Mouse (Mus musculus): Measurements from ENCODE around the gene Abcg8. TPM values are rescaled to one million over a fixed set of nuclear protein-coding genes. Genes with fewer than 3 reads are reported as not detected.

The Abcg8 gene
- 0.06 TPM in 1 of 2 replicates, not detected in the other for polyA plus RNA-seq (2015; fragmentation: Nextera tagmentation; extraction: Ambion mirVana)

- Histone ChIP-seq H3K27me3 (no peaks in the 10 kb centered on the region), H3K4me2 (peak within 1 kb of the TSS; percentile 69), H3K36me3 (no peaks in the 10 kb centered on the region), H3K9ac (no peak within 1 kb of the TSS), H3K4me1 (peaks cover 21% of the 10 kb centered on the region), H3K27ac (no peak within 1 kb of the TSS), H3K4me3 (peak within 1 kb of the TSS; percentile 36), H3K9me3 (no peaks in the 10 kb centered on the region)
- peak; percentile 55; the same call in 1 of the 2 replicates for ATAC-seq (ENCODE audit: borderline replicate concordance, extremely low read depth, low FRiP score, low TSS enrichment)
- WGBS, result 2% methylated on average over 24 of the region's 24 CpGs
Measured at GRCm38 (mm10) chr17:84675951-84676366, at the start of gene Abcg8. Abcg8 (plus strand) TSS chr17:84676302.

GRCm38 (mm10) chr17:84626857-84627305 lies 49.2 kb upstream of the Abcg8 start:
- no peak overlapping the region; the same call in 1 of the 2 replicates for H3K27ac ChIP-seq
- H3K27me3 ChIP-seq, result no peaks in the 10 kb centered on the region
- peak; percentile 40; the same call in 1 of the 2 replicates for ATAC-seq (ENCODE audit: borderline replicate concordance, extremely low read depth, low FRiP score, low TSS enrichment)
- H3K4me3 ChIP-seq, result peak overlapping the region; percentile 64
- peaks cover 14% of the 10 kb centered on the region for H3K4me1 ChIP-seq
- H3K4me2 ChIP-seq, result peak overlapping the region; percentile 81
- no peaks in the 10 kb centered on the region for H3K9me3 ChIP-seq
- WGBS, result 18% methylated on average over 9 of the region's 9 CpGs
- no peaks in the 10 kb centered on the region for H3K36me3 ChIP-seq
- peak overlapping the region; percentile 61 for H3K9ac ChIP-seq

DNA sequence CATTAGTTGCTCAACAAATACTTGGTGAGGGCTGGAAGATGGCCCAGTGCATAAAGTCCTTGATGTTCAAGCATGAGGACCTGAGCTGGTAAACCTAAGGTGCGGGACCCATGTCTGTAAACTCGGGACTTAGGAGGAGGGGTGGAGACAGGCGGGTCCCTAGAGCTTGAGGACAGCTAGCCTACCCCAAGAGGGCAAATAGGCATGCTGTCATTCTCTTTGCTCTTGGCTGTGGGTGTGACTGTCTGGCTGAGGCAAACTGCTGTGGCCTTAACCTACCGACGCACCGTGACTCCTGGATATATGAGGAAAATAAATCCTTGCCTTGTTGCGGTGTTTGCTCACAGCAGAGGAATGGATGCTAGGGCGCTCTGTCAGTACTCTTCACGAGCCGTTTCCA lies 48.4 kb upstream of the Abcg8 start:
- H3K4me3 ChIP-seq, result no peak overlapping the region
- ATAC-seq (ENCODE audit: borderline replicate concordance, extremely low read depth, low FRiP score, low TSS enrichment), result no peak
- H3K36me3 ChIP-seq, result no peaks in the 10 kb centered on the region
- no peak overlapping the region; the same call in 1 of the 2 replicates for H3K4me2 ChIP-seq
- no peaks in the 10 kb centered on the region for H3K27me3 ChIP-seq
- no peak overlapping the region for H3K9ac ChIP-seq
- no peaks in the 10 kb centered on the region for H3K9me3 ChIP-seq
- H3K4me1 ChIP-seq, result peaks cover 14% of the 10 kb centered on the region
- 84% methylated on average over 10 of the region's 10 CpGs for WGBS
- H3K27ac ChIP-seq, result no peak overlapping the region

DNA sequence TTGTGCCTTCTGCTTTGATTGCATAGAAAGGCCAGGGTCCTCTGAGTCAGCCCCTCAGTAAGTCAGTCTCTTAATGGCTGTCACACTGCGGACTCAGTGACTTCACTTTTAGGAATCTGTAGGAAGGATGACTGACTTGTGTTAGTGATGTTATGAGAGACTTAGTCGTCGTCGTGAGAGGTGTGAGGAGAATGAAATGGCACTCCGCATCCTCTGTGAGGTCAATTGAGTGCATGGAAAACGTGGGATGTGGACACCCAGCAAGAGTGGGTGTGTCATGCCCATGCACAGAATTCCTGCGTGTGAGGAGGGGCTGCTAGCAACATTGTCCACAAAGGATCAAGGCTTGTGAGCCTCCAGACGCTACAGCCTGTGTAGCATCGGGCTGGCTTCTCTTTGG lies 47.5 kb upstream of the Abcg8 start:
- Histone ChIP-seq H3K27ac (no peak overlapping the region), H3K9me3 (no peaks in the 10 kb centered on the region), H3K4me3 (no peak overlapping the region), H3K9ac (no peak overlapping the region), H3K4me2 (no peak overlapping the region), H3K27me3 (no peaks in the 10 kb centered on the region), H3K4me1 (peaks cover 11% of the 10 kb centered on the region), H3K36me3 (no peaks in the 10 kb centered on the region)
- ATAC-seq (ENCODE audit: borderline replicate concordance, extremely low read depth, low FRiP score, low TSS enrichment), result no peak
- WGBS, result 51% methylated on average over 9 of the region's 9 CpGs

DNA sequence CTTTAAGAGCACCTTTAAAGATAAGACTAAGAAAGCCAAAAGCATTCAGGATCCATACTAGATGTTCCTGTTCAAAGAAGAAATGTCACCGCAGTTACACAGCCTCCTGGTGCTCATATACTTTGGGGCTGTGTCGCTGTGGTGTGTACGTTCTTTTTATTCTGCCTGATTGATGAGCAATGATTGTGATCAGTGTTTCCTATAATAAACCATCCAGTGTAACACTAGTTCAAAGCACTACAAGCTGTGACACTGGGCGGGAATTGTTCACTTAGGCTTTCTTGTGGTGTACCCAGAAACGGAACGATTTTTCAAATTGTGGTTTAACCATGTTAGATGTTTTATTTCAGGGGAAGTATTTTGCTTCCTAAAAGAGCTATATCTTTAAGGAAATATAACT lies 44.3 kb upstream of the Abcg8 start:
- Histone ChIP-seq H3K4me3 (no peak overlapping the region), H3K4me2 (no peak overlapping the region), H3K4me1 (peaks cover 9% of the 10 kb centered on the region), H3K36me3 (no peaks in the 10 kb centered on the region), H3K27me3 (no peaks in the 10 kb centered on the region), H3K27ac (no peak overlapping the region), H3K9ac (no peak overlapping the region), H3K9me3 (no peaks in the 10 kb centered on the region)
- WGBS, result 83% methylated on average over 6 of the region's 6 CpGs
- ATAC-seq (ENCODE audit: borderline replicate concordance, extremely low read depth, low FRiP score, low TSS enrichment), result no peak

GRCm38 (mm10) chr17:84633443-84633842 lies 42.7 kb upstream of the Abcg8 start:
- WGBS, result 66% methylated on average over 13 of the region's 13 CpGs

DNA sequence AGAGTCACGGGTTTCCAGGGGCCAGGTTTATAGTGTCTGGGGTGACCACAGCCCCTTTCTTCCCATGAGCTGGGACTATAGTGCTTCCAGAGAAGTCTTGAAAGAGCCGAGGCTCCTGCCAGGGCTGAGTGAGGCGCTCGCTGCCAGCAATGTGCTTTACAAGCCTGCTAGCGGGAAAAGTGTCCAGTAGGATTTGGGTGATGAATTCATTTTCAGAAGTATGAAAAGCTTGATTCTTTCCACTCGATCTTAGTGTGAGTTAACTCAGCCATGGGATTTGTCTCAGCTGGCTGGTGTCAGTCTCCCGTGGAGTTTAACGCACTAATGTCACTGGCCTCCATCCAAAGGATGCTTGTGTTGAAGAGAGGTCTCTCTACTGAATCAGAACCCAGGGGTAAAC lies 39.8 kb upstream of the Abcg8 start:
- no peak for ATAC-seq (ENCODE audit: borderline replicate concordance, extremely low read depth, low FRiP score, low TSS enrichment)
- no peak overlapping the region for H3K9ac ChIP-seq
- H3K27ac ChIP-seq, result no peak overlapping the region
- H3K27me3 ChIP-seq, result no peaks in the 10 kb centered on the region
- H3K4me1 ChIP-seq, result no peaks in the 10 kb centered on the region
- H3K4me3 ChIP-seq, result no peak overlapping the region
- no peak overlapping the region for H3K4me2 ChIP-seq
- H3K9me3 ChIP-seq, result no peaks in the 10 kb centered on the region
- no peaks in the 10 kb centered on the region for H3K36me3 ChIP-seq
- 57% methylated on average over 8 of the region's 8 CpGs for WGBS

More at GRCm38 (mm10) chr17:84633443-84633842, 42.7 kb upstream of the Abcg8 start:
- H3K27me3 ChIP-seq, result no peaks in the 10 kb centered on the region
- H3K27ac ChIP-seq, result no peak overlapping the region
- no peak overlapping the region for H3K4me2 ChIP-seq
- no peak for ATAC-seq (ENCODE audit: borderline replicate concordance, extremely low read depth, low FRiP score, low TSS enrichment)
- H3K9ac ChIP-seq, result no peak overlapping the region
- H3K36me3 ChIP-seq, result no peaks in the 10 kb centered on the region
- no peak overlapping the region for H3K4me3 ChIP-seq
- H3K4me1 ChIP-seq, result no peaks in the 10 kb centered on the region
- no peaks in the 10 kb centered on the region for H3K9me3 ChIP-seq

DNA sequence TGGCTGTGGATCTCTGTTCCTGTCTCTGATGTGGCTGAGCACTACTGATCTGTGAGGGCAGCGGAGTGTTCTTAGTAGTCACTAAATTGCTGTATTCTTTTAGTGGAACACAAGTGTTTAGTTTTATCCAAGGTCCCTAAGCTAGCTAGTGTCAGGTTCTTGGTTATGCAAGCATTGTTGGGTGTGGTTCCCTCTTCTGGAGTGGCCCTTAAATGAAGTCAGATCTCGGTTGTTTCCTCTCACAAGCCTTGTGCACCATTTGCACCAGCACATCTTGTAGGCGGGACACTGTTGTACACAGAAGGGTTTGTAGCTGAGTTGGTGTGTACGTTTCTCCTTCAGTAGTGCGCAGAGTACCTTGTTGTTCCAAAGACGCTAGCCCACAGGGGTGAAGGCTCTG lies 38.1 kb upstream of the Abcg8 start:
- WGBS, result 80% methylated on average over 6 of the region's 6 CpGs
- no peak for ATAC-seq (ENCODE audit: borderline replicate concordance, extremely low read depth, low FRiP score, low TSS enrichment)

GRCm38 (mm10) chr17:84639796-84640378 lies 36.2 kb upstream of the Abcg8 start:
- 68% methylated on average over 10 of the region's 10 CpGs for WGBS
- no peaks in the 10 kb centered on the region for H3K36me3 ChIP-seq
- no peaks in the 10 kb centered on the region for H3K27me3 ChIP-seq
- no peak overlapping the region for H3K9ac ChIP-seq
- H3K9me3 ChIP-seq, result no peaks in the 10 kb centered on the region
- no peaks in the 10 kb centered on the region for H3K4me1 ChIP-seq
- H3K27ac ChIP-seq, result 0 out of 2 replicates have a peak overlapping the region, but pooled peaks have one; percentile 10
- ATAC-seq (ENCODE audit: borderline replicate concordance, extremely low read depth, low FRiP score, low TSS enrichment), result no peak
- no peak overlapping the region for H3K4me2 ChIP-seq
- no peak overlapping the region for H3K4me3 ChIP-seq

More for the DNA sequence above, 38.1 kb upstream of the Abcg8 start:
- no peak overlapping the region for H3K4me3 ChIP-seq
- H3K36me3 ChIP-seq, result no peaks in the 10 kb centered on the region
- no peak overlapping the region for H3K9ac ChIP-seq
- no peaks in the 10 kb centered on the region for H3K4me1 ChIP-seq
- H3K9me3 ChIP-seq, result no peaks in the 10 kb centered on the region
- no peak overlapping the region for H3K4me2 ChIP-seq
- no peak overlapping the region for H3K27ac ChIP-seq
- no peaks in the 10 kb centered on the region for H3K27me3 ChIP-seq

GRCm38 (mm10) chr17:84641893-84642292 lies 34.2 kb upstream of the Abcg8 start:
- Histone ChIP-seq H3K27me3 (no peaks in the 10 kb centered on the region), H3K9me3 (no peaks in the 10 kb centered on the region), H3K27ac (no peak overlapping the region), H3K36me3 (no peaks in the 10 kb centered on the region), H3K4me1 (no peaks in the 10 kb centered on the region), H3K4me3 (no peak overlapping the region), H3K9ac (no peak overlapping the region), H3K4me2 (no peak overlapping the region)
- no peak for ATAC-seq (ENCODE audit: borderline replicate concordance, extremely low read depth, low FRiP score, low TSS enrichment)
- 41% methylated on average over 3 of the region's 3 CpGs for WGBS

DNA sequence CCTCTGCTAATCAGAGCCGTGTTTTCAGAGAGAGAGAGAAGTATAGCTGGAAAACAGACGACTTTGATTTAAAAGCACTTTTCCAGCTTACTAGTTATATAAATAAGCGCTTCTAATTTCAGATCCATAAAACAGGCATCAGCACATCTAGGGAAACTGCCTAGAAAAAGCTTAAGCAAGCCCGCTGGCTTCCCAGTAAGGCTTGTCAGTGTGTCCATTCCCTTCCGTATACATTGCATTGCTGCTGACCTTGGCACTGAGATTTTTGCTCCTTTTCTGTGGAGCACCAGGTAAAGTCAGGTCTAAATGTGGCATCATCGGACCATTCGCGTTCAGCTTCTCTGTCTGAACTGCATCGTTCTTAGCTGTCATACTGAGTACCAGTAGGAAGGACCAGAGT lies 33.8 kb upstream of the Abcg8 start:
- Histone ChIP-seq H3K4me3 (no peak overlapping the region), H3K9ac (no peak overlapping the region), H3K4me2 (no peak overlapping the region), H3K27ac (no peak overlapping the region), H3K36me3 (no peaks in the 10 kb centered on the region), H3K27me3 (no peaks in the 10 kb centered on the region), H3K4me1 (no peaks in the 10 kb centered on the region), H3K9me3 (no peaks in the 10 kb centered on the region)
- WGBS, result 78% methylated on average over 9 of the region's 9 CpGs
- ATAC-seq (ENCODE audit: borderline replicate concordance, extremely low read depth, low FRiP score, low TSS enrichment), result no peak

DNA sequence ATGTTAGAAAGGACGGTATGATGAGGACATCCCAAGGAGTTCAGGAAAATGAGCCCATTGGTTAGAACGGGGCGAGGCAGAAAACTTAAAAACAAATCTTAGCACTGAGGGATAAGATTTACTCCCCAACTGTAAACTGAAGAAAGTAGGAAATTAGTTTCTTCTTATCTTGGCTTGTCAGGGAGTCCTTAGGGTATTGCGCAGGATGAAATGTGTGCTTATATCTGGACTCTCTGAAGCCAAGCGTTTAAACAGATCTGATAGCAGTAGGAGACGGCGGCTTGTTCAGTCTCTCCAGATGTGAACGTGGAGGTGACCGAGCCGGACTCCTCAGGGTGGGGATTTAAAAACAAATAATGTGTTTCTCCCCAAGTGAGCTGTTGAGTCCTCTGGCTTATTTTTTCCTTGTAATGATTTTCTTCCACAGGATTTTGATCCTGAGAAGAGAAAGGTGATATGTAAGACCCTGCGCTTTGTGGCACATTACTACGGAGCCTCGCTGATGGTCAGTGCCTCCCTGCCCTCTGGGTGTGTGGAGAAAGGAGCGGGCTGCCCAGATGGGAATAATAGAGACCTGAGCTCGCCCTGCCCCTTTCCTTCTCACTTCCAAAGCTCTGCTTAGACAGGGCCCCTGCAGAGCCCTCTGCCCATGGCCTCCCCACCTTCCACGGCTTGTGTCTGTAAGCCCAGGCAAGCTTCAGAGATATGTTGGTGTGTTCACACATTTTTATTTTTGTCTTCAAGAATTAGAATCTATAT lies 31.6 kb upstream of the Abcg8 start:
- no peak for ATAC-seq (ENCODE audit: borderline replicate concordance, extremely low read depth, low FRiP score, low TSS enrichment)
- Histone ChIP-seq H3K4me3 (no peak overlapping the region), H3K27ac (no peak overlapping the region), H3K9ac (no peak overlapping the region), H3K9me3 (no peaks in the 10 kb centered on the region), H3K4me2 (no peak overlapping the region), H3K27me3 (no peaks in the 10 kb centered on the region), H3K36me3 (no peaks in the 10 kb centered on the region), H3K4me1 (no peaks in the 10 kb centered on the region)
- WGBS, result 44% methylated on average over 16 of the region's 16 CpGs

All from lung, embryonic 15.5 days (tissue).